Mouse (Mus musculus): ENCODE results near the gene Zfp57. TPM values are rescaled to one million over a fixed set of nuclear protein-coding genes. Genes with fewer than 3 reads are reported as not detected.

The Zfp57 gene
- total and polyA plus RNA-seq, 2 experiments from 2014 or later = 9.2 to 12.5 TPM

- Histone ChIP-seq H3K4me2 (ENCODE audit: low read depth, low read length) (no peak overlapping the region), H3K27ac (ENCODE audit: low read depth) (no peak overlapping the region), H3K27me3 (ENCODE audit: control insufficient read depth, insufficient read depth, low read length) (no peaks in the 10 kb centered on the region), H3K4me1 (ENCODE audit: control insufficient read depth, insufficient read depth) (no peaks in the 10 kb centered on the region), H3K4me3 (ENCODE audit: low read depth, low read length) (no peak overlapping the region), H3K36me3 (replicated peaks; ENCODE audit: control insufficient read depth, insufficient read depth, low read length) (no peaks in the 10 kb centered on the region), H3K9ac (replicated peaks; ENCODE audit: low read depth, low read length) (no peak overlapping the region), H3K9me3 (replicated peaks; ENCODE audit: control insufficient read depth, low read length) (no peaks in the 10 kb centered on the region)
- no peak for ATAC-seq (ENCODE audit: insufficient read depth, low read depth)
- TF ChIP-seq EP300 (IDR thresholded peaks at IDR 0.05; ENCODE audit: low read depth) (no peak), CTCF (IDR thresholded peaks at IDR 0.05; ENCODE audit: low read depth) (no peak)
- WGBS = 65% methylated on average over 8 of the region's 8 CpGs
- DNase-seq (ENCODE audit: low spot score) = no peak
These were observed 27.6 kb upstream of the Zfp57 start for GRCm38 (mm10) chr17:36973271-36973787.

- Histone ChIP-seq H3K27me3 (ENCODE audit: control insufficient read depth, insufficient read depth, low read length) (no peaks in the 10 kb centered on the region), H3K4me2 (ENCODE audit: low read depth, low read length) (peak within 1 kb of the TSS; percentile 56), H3K27ac (ENCODE audit: low read depth) (no peak within 1 kb of the TSS), H3K4me3 (ENCODE audit: low read depth, low read length) (peak within 1 kb of the TSS; percentile 19), H3K36me3 (replicated peaks; ENCODE audit: control insufficient read depth, insufficient read depth, low read length) (no peaks in the 10 kb centered on the region), H3K9ac (replicated peaks; ENCODE audit: low read depth, low read length) (no peak within 1 kb of the TSS), H3K4me1 (ENCODE audit: control insufficient read depth, insufficient read depth) (no peaks in the 10 kb centered on the region), H3K9me3 (replicated peaks; ENCODE audit: control insufficient read depth, low read length) (no peaks in the 10 kb centered on the region)
- TF ChIP-seq EP300 (IDR thresholded peaks at IDR 0.05; ENCODE audit: low read depth) (no peak), CTCF (IDR thresholded peaks at IDR 0.05; ENCODE audit: low read depth) (no peak)
- peak; percentile 58 for ATAC-seq (ENCODE audit: insufficient read depth, low read depth)
- 7% methylated on average over 18 of the region's 18 CpGs for WGBS
- peak; percentile 23 for DNase-seq (ENCODE audit: low spot score)
These were observed 19.6 kb upstream of the Zfp57 start, which contains the start of gene 2410137M14Rik for GRCm38 (mm10) chr17:36981221-36981813. 2410137M14Rik (minus strand) TSS chr17:36981237.

- Histone ChIP-seq H3K4me1 (ENCODE audit: control insufficient read depth, insufficient read depth) (no peaks in the 10 kb centered on the region), H3K4me2 (ENCODE audit: low read depth, low read length) (peak overlapping the region; percentile 56), H3K9ac (replicated peaks; ENCODE audit: low read depth, low read length) (no peak overlapping the region), H3K27ac (ENCODE audit: low read depth) (no peak overlapping the region), H3K36me3 (replicated peaks; ENCODE audit: control insufficient read depth, insufficient read depth, low read length) (no peaks in the 10 kb centered on the region), H3K9me3 (replicated peaks; ENCODE audit: control insufficient read depth, low read length) (no peaks in the 10 kb centered on the region), H3K4me3 (ENCODE audit: low read depth, low read length) (peak overlapping the region; percentile 19; the same call in 1 of the 2 replicates), H3K27me3 (ENCODE audit: control insufficient read depth, insufficient read depth, low read length) (no peaks in the 10 kb centered on the region)
- DNase-seq (ENCODE audit: low spot score) (no peak), ATAC-seq (ENCODE audit: insufficient read depth, low read depth) (no peak)
- no peak for TF ChIP-seq CTCF (IDR thresholded peaks at IDR 0.05; ENCODE audit: low read depth)
- no peak for TF ChIP-seq EP300 (IDR thresholded peaks at IDR 0.05; ENCODE audit: low read depth)
- WGBS = 15% methylated on average over 4 of the region's 4 CpGs
These were observed 19.1 kb upstream of the Zfp57 start for GRCm38 (mm10) chr17:36981845-36982244.

GRCm38 (mm10) chr17:36982253-36983155 is 18.5 kb upstream of the Zfp57 start:
- no peak overlapping the region for H3K4me2 ChIP-seq (ENCODE audit: low read depth, low read length)
- H3K27ac ChIP-seq (ENCODE audit: low read depth) = no peak overlapping the region
- no peak overlapping the region for H3K4me3 ChIP-seq (ENCODE audit: low read depth, low read length)
- H3K9ac ChIP-seq (replicated peaks; ENCODE audit: low read depth, low read length) = no peak overlapping the region
- H3K27me3 ChIP-seq (ENCODE audit: control insufficient read depth, insufficient read depth, low read length) = peaks cover 2% of the 10 kb centered on the region; the same call in 1 of the 2 replicates
- H3K36me3 ChIP-seq (replicated peaks; ENCODE audit: control insufficient read depth, insufficient read depth, low read length) = no peaks in the 10 kb centered on the region
- WGBS = 53% methylated on average over 5 of the region's 5 CpGs
- H3K4me1 ChIP-seq (ENCODE audit: control insufficient read depth, insufficient read depth) = no peaks in the 10 kb centered on the region
- ATAC-seq (ENCODE audit: insufficient read depth, low read depth) (no peak), DNase-seq (ENCODE audit: low spot score) (no peak)
- no peaks in the 10 kb centered on the region for H3K9me3 ChIP-seq (replicated peaks; ENCODE audit: control insufficient read depth, low read length)
- TF ChIP-seq EP300 (IDR thresholded peaks at IDR 0.05; ENCODE audit: low read depth) = no peak
- no peak for TF ChIP-seq CTCF (IDR thresholded peaks at IDR 0.05; ENCODE audit: low read depth)

GRCm38 (mm10) chr17:36988475-36988874 is 12.5 kb upstream of the Zfp57 start:
- Histone ChIP-seq H3K36me3 (replicated peaks; ENCODE audit: control insufficient read depth, insufficient read depth, low read length) (no peaks in the 10 kb centered on the region), H3K9ac (replicated peaks; ENCODE audit: low read depth, low read length) (no peak overlapping the region), H3K27me3 (ENCODE audit: control insufficient read depth, insufficient read depth, low read length) (peaks cover 23% of the 10 kb centered on the region), H3K4me3 (ENCODE audit: low read depth, low read length) (peak overlapping the region; percentile 6; the same call in 1 of the 2 replicates), H3K4me2 (ENCODE audit: low read depth, low read length) (peak overlapping the region; percentile 32), H3K9me3 (replicated peaks; ENCODE audit: control insufficient read depth, low read length) (no peaks in the 10 kb centered on the region), H3K27ac (ENCODE audit: low read depth) (no peak overlapping the region), H3K4me1 (ENCODE audit: control insufficient read depth, insufficient read depth) (no peaks in the 10 kb centered on the region)
- no peak for TF ChIP-seq CTCF (IDR thresholded peaks at IDR 0.05; ENCODE audit: low read depth)
- no peak for TF ChIP-seq EP300 (IDR thresholded peaks at IDR 0.05; ENCODE audit: low read depth)
- ATAC-seq (ENCODE audit: insufficient read depth, low read depth) = no peak
- no peak for DNase-seq (ENCODE audit: low spot score)
- 7% methylated on average over 24 of the region's 24 CpGs for WGBS

Measured in heart, postnatal 0 days (tissue).